Mouse (Mus musculus) pancreas, adult 10 weeks (tissue): ENCODE results near the gene Rarg. TPM values are rescaled to one million over a fixed set of nuclear protein-coding genes. Genes with fewer than 3 reads are reported as not detected.

Experiments
- polyA plus RNA-seq: library from polyadenylated mRNA; stranded (reverse); fragments of 350-450 nt; fragmentation: Illumina TruSeq; extraction: RNeasy Lipid Tissue Mini Kit (QIAGEN cat#74804); gene quantifications from one replicate; pipeline ENCODE4 v1.2.3, GENCODE M21; 2015; ENCODE audit warnings: low read depth, low replicate concordance; ENCODE audit not compliant: insufficient read depth

Gene Rarg
- polyA plus RNA-seq: 13.8 TPM

DNA sequence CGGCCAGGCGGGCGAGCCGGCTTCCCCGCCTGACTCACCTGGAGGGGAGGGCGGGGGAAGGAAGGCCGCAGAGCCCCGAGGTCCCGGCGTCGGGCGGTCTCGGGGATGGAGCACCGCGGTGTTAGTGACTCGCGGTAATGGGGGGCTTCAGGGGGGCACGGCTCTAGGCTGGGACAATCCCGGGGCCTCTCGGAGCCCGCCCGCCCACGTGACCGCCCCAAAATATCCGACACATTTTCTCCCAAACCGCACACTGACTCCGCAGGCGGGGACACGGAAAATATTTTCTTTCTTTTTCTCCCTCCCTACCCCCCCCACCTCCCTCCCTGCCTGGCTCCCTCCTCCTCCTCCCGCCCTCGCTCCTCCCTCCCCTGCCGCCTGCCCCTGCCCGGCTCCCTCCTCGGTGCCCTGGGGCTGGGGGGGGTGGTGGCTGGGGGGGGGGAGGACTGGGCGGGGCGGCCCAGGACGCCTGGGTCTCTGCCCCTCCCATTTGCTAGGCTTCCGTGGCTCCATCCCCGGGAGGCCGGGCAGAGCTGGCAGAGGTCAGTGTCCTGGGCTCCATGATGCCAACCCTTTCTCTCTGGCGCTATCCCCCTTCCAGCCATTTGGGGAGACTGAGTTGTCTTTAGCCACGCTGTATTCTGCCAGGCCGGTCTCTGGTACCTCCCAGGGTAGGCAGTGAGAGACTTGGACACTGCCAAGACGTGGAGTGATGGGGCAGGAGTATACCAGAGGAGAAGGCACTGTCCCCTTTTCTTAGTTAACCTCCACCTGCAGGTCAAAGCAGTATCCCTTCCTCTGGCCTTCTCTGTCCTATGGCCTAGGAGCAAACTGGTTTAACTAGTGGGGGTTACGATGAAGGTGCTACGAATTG is at the start of gene Rarg:
Gene Rarg (minus strand): TSS at position 316 of the 874 bp plus-strand sequence.

DNA sequence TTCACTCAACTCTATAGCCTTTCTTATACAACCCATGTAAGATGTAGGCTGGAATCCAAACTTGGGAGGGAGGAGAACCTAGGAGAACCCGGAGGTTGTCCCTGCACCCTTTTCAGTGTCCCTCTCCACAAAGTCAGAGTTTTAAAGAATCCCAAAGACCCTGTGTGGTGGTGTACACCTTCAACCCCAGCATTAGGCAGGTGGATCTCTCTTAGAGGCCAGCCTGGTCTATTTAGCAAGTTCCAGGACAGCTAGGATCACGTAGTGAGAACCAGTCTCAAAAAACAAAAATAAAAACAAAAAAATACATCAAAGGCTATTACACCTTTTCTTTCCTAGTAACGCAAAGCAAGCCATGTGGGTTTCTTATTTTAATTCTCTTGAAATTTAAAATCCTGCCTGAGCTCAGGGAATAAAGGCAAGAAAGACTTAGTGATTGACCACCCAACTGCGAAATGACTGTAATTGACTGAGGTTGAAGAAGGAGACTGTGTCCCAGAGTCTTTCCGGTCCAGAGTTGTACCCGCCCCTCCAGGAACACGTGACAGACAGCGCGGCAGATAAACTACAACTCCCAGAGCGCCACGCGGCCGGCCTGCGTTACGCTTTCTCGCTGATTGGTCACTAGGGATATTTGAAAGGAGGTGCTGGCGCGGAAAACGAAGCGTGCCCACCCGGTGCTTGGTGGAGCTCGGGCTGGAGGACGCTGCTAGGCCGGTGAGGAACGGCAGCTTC is 38.5 kb upstream of the Rarg start, which contains the start of gene Espl1:
Gene Espl1 (plus strand): TSS at position 634 of the 735 bp plus-strand sequence.

DNA sequence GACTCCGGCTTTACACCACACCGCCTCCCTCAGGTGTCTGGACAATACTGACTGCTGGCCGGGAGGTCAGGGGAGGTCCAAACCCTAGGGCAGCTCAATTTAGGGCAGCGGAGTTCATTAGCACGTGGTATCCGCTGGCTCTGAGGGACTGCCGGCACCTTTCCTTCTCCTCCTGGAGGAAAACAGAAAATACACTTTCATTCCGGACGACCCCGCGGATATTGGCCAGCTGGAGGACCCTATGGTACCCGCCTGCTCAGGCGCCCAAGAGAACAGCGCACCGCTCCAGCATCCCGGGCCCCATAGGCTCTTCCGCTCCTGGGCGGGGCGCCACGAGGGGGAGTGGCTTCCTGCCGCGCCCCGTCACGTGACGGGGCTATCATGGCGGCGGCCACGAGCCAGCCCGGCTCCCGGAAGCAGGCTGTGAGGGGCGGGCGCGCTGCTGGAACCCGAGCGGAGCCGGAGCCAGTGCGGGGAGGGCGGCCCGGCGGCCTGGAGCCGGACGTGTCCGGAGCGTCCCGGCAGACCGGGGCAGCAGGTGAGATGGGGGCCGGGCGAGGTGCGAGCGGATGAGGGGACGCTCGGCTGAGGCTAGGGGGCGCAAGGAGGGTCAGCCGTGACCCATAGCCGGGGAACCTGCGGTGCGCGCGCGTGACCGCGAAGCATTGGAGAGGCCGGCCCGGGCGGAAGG is 21.9 kb upstream of the Rarg start, which contains the start of gene Mfsd5:
Gene Mfsd5 (plus strand): TSS at position 363 of the 691 bp plus-strand sequence.

DNA sequence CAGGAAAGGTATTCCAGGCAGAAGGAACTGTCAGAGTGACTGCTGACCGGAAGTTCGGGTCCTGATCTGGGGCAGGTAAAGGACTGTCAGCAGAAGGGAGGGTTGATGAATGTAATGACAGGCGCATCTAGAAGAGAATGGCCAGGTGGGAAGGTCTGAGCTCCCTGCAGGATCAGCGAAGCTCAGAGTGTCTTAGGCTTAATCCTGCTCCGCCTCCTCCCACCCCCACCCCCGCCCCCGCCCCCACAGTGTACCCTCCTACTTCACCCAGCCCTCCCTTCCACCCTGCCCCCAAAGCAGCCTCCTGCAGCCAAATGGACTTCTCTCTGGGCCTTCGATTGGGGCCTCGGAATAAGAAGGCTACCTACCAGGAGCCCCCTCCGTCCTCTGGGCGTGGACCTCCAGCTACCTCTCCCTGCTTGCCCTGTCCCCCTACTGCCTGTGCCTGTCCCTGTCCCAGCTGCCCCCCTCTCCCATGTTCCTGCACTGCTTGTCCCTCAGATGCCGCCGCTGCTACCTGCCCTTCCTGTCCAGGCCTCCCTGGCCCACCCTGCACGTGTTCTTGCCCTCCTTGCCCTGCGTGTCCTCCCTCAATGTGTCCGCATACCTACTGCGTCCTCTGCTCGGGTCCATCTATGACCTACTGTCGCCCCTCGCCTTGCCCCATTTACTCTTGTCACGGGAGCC is 13.1 kb upstream of the Rarg start, which contains the start of gene Gm9918:
Gene Gm9918 (plus strand): TSS at position 290 of the 687 bp plus-strand sequence.

DNA sequence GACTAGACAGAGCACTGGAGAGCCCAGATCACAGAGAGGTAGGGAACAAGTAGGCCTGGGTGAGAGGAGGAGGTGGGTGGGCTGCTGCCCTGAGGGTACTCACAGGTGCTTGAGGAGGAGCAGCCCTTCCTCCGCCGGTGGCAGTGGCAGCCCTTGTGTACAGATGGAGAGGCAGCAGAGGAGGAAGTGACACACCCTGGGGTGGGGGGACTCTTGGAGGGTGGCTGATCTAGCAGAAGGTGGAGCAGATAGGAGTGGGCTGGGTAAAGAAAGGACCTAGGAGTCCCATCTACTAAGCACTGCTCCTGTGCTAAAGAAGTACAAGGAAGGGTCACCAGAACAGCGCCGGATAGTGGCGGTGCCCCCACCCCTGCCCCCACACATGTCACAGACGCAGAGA is 25.6 kb downstream of the Rarg start, which contains the start of gene Itgb7:
Gene Itgb7 (minus strand): TSS at position 197 of the 400 bp plus-strand sequence.

DNA sequence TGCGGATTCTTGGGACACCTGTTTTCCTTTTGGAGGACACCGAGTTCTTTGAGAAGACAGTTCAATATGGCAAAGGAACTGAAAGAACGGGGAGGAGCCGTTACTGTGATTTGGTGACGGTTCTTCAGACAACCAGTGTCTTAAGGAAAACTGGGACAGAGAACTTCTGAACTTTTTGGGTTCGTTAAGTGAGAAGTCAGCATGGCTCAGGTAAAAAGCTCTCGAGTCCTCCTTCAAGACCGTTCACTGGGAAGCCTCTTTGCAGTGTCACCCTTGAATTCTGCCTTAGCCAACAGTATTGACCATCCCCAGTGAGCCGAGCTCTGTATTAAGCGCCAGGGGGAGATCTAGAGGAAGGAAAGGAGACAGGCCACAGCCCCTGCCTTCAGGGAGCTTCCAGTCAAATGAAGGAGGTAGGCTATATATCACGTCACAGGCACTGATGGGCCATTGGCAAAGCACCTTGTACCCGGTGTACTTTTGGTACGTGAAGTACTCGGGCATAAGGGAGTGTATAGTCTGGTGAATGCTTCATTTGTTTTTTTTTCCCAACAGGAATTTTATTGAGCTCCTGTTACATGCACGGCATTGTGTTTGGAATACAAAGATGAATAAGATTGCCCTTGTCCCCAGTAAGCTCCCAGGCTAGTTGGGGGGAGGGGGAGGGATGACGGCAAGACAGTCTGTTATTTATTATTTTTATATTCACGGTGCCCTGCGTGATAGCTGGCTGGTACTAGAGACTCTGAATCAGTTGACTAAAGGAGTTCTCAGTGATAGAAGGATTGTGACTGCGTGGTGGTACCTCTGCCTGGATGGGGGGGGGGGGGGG is 52.4 kb downstream of the Rarg start, which contains the start of gene Csad:
Gene Csad (minus strand): TSS at position 51 of the 832 bp plus-strand sequence.

DNA sequence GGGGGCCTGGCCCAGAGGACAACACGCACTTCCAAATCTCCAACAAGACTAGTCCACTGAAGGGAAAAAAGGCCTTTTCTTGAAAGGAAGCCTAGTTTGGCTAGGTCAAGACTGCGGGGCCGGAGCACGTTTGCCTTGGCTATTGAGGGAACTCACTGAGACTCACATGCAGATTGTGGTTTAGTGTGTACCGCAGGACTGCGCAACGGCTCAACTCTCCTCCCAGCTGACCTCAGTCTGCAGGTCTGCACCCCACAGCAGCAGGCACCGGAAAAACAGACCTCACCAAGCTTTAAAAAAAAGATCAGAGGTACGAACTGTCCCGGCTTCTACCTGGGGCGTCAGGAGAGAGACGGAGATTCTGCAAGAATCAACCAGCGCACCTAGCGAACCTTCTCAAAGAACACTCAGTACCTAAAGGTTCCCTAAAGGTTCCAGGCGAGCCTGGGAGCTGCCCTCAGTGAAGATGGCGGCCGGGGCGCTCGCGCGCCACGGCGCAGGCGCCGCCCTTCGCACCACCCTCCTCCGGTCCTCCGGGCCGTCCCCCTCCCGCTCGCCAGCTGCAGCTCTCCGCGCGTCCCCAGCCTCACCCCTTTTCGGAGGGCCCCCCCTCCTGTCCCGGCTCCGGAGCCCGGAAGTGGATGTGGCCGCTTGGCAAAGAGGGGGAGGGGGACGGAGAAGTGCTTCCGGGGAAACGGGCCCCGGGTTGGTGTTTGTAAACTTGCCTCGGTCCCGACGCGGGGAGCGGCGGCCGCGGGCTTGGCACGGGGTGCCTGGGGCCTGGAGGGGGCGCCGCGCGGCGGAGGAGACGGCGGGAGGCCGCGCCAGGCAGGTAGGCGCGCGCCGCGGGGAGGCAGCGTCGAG is 54.1 kb downstream of the Rarg start, which contains the start of gene Zfp740:
Gene Zfp740 (plus strand): TSS at position 279 of the 864 bp plus-strand sequence.

Other genes starting within 250 kb of the Rarg start
- 66.9 TPM for gene Krt18, start 229.3 kb downstream of the Rarg start, polyA plus RNA-seq
- gene Eif4b, start 183.7 kb downstream of the Rarg start, polyA plus RNA-seq: 35.5 TPM
- 62.5 TPM for gene Tns2, start 157.1 kb downstream of the Rarg start, polyA plus RNA-seq
- 11.0 TPM for gene Spryd3, start 121.3 kb downstream of the Rarg start, polyA plus RNA-seq
- gene Igfbp6, start 113.2 kb downstream of the Rarg start, polyA plus RNA-seq: 136 TPM
- gene Soat2, start 107.0 kb downstream of the Rarg start, polyA plus RNA-seq: 0.98 TPM
- 19.2 TPM for gene Zfp740, start 54.3 kb downstream of the Rarg start, polyA plus RNA-seq
- gene Csad, start 52.8 kb downstream of the Rarg start, polyA plus RNA-seq: 14.2 TPM
- 2.8 TPM for gene Itgb7, start 25.6 kb downstream of the Rarg start, polyA plus RNA-seq
- not detected for gene Gm9918, start 13.0 kb upstream of the Rarg start, polyA plus RNA-seq
- 8.9 TPM for gene Mfsd5, start 21.9 kb upstream of the Rarg start, polyA plus RNA-seq
- 1.5 TPM for gene Espl1, start 38.7 kb upstream of the Rarg start, polyA plus RNA-seq
- gene Pfdn5, start 68.6 kb upstream of the Rarg start, polyA plus RNA-seq: 82.8 TPM
- gene Myg1, start 74.2 kb upstream of the Rarg start, polyA plus RNA-seq: 24.2 TPM
- 18.0 TPM for gene Aaas, start 93.3 kb upstream of the Rarg start, polyA plus RNA-seq
- 0.26 TPM for gene Sp7, start 109.7 kb upstream of the Rarg start, polyA plus RNA-seq
- gene Sp1, start 148.6 kb upstream of the Rarg start, polyA plus RNA-seq: 6.9 TPM
- 1.3 TPM for gene Amhr2, start 187.8 kb upstream of the Rarg start, polyA plus RNA-seq
- gene Prr13, start 201.5 kb upstream of the Rarg start, polyA plus RNA-seq: 31.0 TPM
- 149 TPM for gene Pcbp2, start 213.0 kb upstream of the Rarg start, polyA plus RNA-seq
- gene Gm10337, start 246.2 kb upstream of the Rarg start, polyA plus RNA-seq: not detected